Mouse (Mus musculus) spleen, postnatal 4 days (tissue): Measurements from ENCODE around the gene Acot9.

Source experiments
- DNase-seq, 2 experiments: peaks; one replicate each; pipeline ENCODE4 v3.0.0; 2022; ENCODE audit warnings: low spot score in 2 of 2

Acot9 gene

GRCm38 (mm10) chrX:155262235-155262914, at the start of gene Acot9:
TSS of gene Acot9 (plus strand) at chrX:155262443.
- peak; percentile 86 to 89 for DNase-seq

DNA sequence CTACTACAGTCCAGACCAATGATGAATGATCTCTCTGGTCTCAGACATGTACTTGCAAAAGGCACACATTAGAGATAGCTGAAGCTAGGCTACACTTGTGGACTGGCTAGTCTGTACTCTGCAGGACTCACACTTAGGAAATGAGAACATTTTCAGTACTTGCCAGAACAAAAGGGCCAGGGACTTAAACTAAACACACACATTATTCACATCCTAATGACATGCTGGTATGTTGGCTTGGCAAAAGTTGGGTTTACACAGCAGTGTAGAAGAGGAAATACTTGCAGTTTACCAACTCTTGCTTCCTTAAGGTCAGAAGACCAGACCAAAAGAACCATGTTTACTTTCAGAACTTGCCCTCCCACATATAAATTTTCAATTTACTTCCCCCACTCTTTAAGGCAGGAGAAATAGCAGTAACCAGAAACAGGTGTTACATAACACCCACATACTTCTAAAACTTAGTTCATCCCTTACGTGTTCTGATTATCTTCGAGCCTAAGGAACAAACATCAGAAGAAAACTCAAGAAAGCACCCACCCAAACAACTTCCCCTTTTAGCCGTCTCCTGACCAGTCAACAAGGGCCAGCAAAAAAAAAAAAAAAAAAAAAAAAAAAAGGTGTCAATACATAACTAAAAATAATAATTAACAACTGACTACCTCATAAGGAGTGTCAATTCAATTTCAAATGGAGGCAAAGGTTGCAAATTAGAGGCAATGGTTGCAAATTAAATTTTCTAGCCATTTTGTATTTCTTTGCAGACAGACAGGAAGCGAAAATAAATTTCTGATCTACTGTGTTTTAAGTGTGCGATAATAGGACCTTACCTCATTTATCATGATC, 47.7 kb upstream of the Acot9 start:
- no peak for DNase-seq

DNA sequence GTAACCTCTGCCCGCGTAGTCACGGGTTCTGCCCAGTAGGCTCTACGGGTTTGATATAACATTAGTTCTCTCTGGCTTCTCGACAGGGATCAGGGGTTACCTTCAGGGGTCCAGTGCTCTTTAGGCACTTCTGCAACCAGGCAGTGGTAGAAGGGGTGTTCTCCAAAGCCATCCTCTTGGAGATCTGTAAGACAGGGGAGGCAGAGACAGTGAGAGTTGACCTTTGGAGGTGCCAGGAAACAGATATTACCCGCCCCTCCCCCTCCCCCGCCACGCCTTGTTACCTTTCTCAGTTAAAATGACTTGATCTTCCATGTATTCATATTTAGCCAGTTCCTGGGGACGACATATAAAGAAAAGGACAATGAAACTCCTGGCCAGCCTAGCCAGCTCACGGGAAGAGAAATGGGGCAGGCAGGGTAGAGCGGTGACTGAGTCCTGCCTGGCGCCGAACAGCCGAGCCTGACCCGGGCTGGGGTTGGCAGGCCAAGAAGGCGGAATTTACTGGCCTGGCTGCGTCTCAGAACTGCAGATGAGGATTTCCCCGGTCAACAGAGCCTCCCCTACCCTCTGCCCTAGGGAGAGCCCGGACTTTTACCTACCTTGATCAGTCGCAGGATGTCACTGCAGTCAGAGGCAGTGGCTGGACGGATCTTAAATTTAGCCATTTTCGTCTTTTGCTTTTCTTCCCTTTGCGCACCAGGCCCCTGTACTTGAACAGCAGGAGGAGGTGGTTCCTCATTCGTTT, 46.6 kb upstream of the Acot9 start:
- DNase-seq, result peak; percentile 12 to 69

DNA sequence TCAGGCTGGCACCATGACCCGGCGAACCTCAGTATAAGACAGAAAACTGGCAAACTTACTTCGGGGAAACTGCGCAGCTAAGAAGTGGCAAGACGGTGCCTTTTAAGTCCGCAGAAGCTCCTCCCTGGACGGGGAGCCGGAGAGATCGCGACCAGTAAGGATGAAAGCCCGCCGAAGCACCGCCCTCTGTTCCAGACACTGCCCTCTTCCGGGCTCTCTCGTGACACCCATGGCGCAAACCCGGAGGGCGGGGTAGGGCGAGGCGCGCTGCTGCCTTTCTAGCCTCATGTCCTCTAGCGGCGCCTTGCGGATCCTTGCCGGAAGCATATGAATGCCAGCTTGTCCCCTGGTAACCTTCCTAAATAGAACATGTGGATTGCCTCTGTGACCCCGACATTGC, 46.0 kb upstream of the Acot9 start, which contains the start of gene Sat1:
Gene Sat1, minus strand, starts transcription at position 179 of the 400 bp plus-strand sequence.
- peak; percentile 87 to 90 for DNase-seq

DNA sequence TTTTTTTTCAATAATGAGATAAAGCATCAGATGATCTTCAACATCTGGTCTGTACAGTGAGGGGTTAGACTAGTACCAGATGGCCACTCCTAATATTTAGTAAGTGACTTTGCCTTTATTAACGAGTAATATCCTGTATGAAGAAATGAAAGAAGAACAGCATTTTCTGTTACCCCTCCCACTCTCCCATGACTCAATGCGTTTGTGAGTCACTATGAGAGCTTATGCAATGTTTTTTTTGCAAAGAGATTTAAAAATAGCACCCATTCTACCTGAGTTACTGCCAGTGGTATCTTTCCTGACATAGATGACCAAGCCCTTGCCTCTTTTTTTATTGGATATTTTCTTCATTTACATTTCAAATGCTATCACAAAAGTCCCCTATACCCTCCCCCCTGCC, 44.0 kb upstream of the Acot9 start:
- DNase-seq, result no peak

- DNase-seq, result no peak
Observed at GRCm38 (mm10) chrX:155256856-155257255, 5.4 kb upstream of the Acot9 start.

DNA sequence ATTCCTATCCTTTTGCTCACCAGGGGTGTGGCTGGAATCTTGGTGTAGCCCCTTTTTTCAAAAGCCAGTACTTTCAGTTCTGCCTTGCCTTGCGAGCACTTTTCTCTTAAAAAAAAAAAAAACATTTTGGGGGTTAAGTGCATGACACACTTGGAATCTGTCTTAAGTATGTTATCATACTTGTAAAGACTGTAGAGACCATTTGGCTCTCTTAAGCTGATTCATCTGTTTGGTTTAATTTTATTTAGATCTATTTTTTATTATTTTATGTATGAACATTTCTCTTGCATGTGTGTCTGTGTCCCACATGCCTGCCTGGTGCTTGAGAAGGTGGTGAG, 641 bp downstream of the Acot9 start:
- DNase-seq, result no peak

DNA sequence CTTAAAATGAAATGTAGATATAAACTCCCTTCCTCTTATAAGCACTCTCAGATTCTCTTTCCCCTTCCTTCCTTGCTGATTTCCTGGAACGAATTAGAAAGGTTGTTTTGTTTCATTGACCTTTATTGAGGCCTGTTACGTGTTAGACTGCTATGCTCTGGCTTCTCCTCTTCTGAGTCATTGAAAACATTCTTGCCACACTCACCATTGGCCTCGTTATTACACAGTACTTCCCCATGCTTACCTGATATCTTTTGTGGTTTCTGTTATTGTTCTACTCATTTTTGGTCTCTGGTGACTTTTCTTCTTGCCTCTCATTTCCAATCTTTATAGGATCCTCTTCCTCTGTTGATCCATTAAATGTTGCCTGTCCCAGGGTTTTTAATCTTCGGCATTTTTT, 16.2 kb downstream of the Acot9 start:
- DNase-seq, result no peak

GRCm38 (mm10) chrX:155280427-155281044, 18.3 kb downstream of the Acot9 start:
- no peak for DNase-seq

DNA sequence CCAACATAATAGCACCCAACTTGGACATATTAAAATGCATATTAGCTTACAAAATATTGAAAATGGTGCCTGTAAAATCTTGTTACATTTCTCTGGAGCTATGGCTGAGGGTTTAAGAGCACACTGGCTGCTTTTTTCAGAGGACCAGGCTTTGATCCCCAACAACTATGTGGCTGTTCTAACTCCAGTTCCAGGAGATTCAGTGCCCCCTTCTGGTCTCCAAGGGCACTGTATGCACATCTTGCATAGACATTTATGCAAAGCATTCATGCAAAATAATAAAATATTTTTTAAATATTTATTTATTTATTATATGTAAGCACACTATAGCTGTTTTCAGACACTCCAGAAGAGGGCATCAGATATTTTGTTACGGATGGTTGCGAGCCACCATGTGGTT, 44.1 kb downstream of the Acot9 start:
- DNase-seq, result no peak

- peak in 1 of 2 experiments; percentile 19 for DNase-seq
Observed at GRCm38 (mm10) chrX:155318005-155318404, 55.8 kb downstream of the Acot9 start.

GRCm38 (mm10) chrX:155337567-155337904, 75.3 kb downstream of the Acot9 start:
- DNase-seq, result no peak

DNA sequence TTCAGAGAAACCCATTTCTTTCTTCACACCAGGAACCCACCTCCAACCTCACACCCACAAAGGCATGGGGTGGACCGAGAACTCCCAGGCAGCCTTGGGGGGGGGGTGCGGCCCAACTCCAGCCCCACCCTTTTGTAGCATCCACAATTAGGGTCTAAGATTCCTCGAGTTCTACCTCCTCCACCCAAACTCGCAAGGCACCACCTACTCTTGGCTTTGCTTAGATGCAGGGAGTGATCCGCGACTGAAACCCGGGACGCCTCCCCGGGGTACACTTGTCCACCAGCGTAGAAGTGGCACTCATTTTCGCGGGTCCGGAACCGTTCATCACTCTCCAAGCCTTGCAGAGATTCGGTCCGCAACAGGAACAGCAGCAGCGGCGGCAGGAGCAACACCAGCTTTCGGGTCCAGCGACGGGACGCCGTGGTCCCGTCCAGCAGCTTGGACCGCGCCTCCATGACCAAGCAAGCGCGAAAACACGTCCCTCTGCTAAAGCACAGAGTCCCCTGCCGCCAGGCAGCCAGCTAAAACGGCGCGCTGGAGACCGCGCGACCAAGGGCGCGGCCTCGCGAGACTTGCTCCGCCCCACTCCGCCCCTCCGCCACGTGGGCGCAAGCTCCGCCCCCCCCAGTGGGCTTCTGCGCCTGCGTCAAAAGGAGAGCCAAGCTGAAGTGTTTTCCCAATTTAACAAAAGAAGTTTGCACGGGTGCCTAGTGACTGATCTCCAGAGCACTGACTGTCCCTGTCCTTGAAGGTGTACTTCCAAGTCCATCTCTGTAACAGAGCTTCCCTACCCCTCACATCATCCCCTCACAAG, 75.9 kb downstream of the Acot9 start:
- peak; percentile 81 to 89 for DNase-seq

DNA sequence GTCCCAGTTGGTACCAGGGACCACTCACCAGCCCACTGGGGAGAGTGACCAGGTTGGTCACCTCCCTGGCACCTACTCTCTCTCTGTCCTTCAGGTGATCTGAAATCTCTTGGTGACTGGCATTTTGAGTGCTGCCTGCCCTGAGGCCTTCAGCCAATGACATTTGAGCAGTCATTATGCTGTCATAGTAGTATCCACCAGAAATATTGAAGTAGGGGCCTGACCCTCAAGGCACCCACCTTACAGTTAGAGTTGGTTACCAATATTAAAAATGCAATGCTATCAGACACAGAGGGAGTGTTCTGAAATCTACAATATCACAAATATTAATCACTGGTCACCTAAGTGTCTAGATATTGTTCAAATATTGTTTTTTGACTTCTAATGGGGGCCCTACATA, 78.4 kb downstream of the Acot9 start, which contains the start of gene Prdx4:
Gene Prdx4, minus strand, starts transcription at position 101 of the 400 bp plus-strand sequence.
- no peak for DNase-seq

DNA sequence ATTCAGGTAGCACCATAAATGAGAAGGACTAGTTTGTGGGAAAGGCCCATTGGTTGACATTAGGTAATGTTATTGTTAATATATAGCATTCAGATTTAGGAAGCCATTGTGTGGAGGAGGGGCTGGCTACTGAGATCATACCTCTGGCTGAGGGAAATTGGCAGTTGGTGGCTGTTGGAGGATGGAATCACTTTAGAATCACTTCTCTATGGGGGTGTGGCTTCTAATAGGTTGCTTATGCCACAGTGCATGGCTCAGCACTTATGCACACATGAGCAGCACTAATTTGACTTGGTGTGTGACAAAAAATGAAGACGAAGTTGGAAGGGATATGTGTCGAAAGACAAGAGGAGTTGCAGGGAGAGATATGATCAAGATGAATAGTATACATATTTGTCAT, 84.0 kb downstream of the Acot9 start:
- no peak for DNase-seq
